9 mouse cellular contexts compared by ENCODE assay signal in genomic region chr14:120337731-120338462, GRCm38 (mm10).
DNase-seq lines count a peak whose midpoint lies in the region; ATAC-seq and TF ChIP-seq lines count a peak whose summit lies in the region.
"Had no signal": no experiment of that assay in that cellular context is flagged by ENCODE, and none has a peak within 500 bp of the region (broad histone marks: within the 10 kb centered on the region; RNA-seq: fewer than 3 reads in every experiment).

No protein-coding gene starts in this region.

- no peak overlapping the region for H3K4me3 ChIP-seq in heart, postnatal 0 days (ENCODE audit: low read depth, low read length)
- no peak overlapping the region for H3K4me3 ChIP-seq in midbrain, embryonic 11.5 days (ENCODE audit: low read depth, low read length)
- H3K4me3 ChIP-seq in midbrain, postnatal 0 days (ENCODE audit: low read depth, low read length): no peak overlapping the region
- H3K4me3 ChIP-seq in intestine, postnatal 0 days (ENCODE audit: low read depth, low read length): no peak overlapping the region
- no peak overlapping the region for H3K4me3 ChIP-seq in stomach, embryonic 16.5 days (replicated peaks; ENCODE audit: low read length)
- no peak overlapping the region for H3K4me3 ChIP-seq in midbrain, embryonic 15.5 days

- H3K9me3 ChIP-seq in heart, postnatal 0 days (replicated peaks; ENCODE audit: control insufficient read depth, low read length): no peaks in the 10 kb centered on the region
- no peaks in the 10 kb centered on the region for H3K9me3 ChIP-seq in midbrain, embryonic 11.5 days (ENCODE audit: control insufficient read depth, low read length)
- no peaks in the 10 kb centered on the region for H3K9me3 ChIP-seq in midbrain, postnatal 0 days (ENCODE audit: low read length)
- H3K9me3 ChIP-seq in intestine, postnatal 0 days (ENCODE audit: control insufficient read depth): no peaks in the 10 kb centered on the region
- no peaks in the 10 kb centered on the region for H3K9me3 ChIP-seq in stomach, embryonic 16.5 days (replicated peaks; ENCODE audit: control insufficient read depth, low read length)
- H3K9me3 ChIP-seq in midbrain, embryonic 15.5 days: no peaks in the 10 kb centered on the region

- peak overlapping the region; percentile 84 for H3K27ac ChIP-seq in heart, postnatal 0 days (ENCODE audit: low read depth)
- H3K27ac ChIP-seq in midbrain, embryonic 11.5 days (ENCODE audit: low read depth, low read length): no peak overlapping the region
- no peak overlapping the region for H3K27ac ChIP-seq in midbrain, postnatal 0 days (ENCODE audit: low read depth, low read length)
- peak overlapping the region; percentile 81 for H3K27ac ChIP-seq in intestine, postnatal 0 days (ENCODE audit: low read depth, low read length)
- H3K27ac ChIP-seq in stomach, embryonic 16.5 days (ENCODE audit: low read length): peak overlapping the region; percentile 83
- H3K27ac ChIP-seq in midbrain, embryonic 15.5 days: no peak overlapping the region

- H3K4me2 ChIP-seq in heart, postnatal 0 days (ENCODE audit: low read depth, low read length): no peak overlapping the region
- H3K4me2 ChIP-seq in midbrain, embryonic 11.5 days: no peak overlapping the region
- H3K4me2 ChIP-seq in midbrain, postnatal 0 days (ENCODE audit: low read depth, low read length, poor library complexity, severe bottlenecking): no peak overlapping the region
- H3K4me2 ChIP-seq in intestine, postnatal 0 days (replicated peaks; ENCODE audit: low read depth): peak overlapping the region; percentile 24; the same call in 1 of the 2 replicates
- 0 out of 2 replicates have a peak overlapping the region, but pooled peaks have one; percentile 3 for H3K4me2 ChIP-seq in stomach, embryonic 16.5 days (ENCODE audit: low read depth, low read length)
- no peak overlapping the region for H3K4me2 ChIP-seq in midbrain, embryonic 15.5 days

- DNase-seq in heart, postnatal 0 days (ENCODE audit: low spot score): no peak
- no peak for DNase-seq in heart, adult 8-10 months (ENCODE audit: low spot score)
- peak; percentile 81 for DNase-seq in midbrain, embryonic 11.5 days (ENCODE audit: low spot score, missing footprints)
- no peak for DNase-seq in midbrain, postnatal 0 days (ENCODE audit: low spot score)
- DNase-seq in adrenal gland, postnatal 14 days: no peak
- DNase-seq: midbrain, embryonic 14.5 days had no signal

- no peaks in the 10 kb centered on the region for H3K27me3 ChIP-seq in heart, postnatal 0 days (ENCODE audit: control insufficient read depth, insufficient read depth, low read length)
- no peaks in the 10 kb centered on the region for H3K27me3 ChIP-seq in midbrain, embryonic 11.5 days (ENCODE audit: control insufficient read depth, insufficient read depth, low read length)
- H3K27me3 ChIP-seq in midbrain, postnatal 0 days (ENCODE audit: insufficient read depth, low read length): no peaks in the 10 kb centered on the region
- no peaks in the 10 kb centered on the region for H3K27me3 ChIP-seq in intestine, postnatal 0 days (replicated peaks; ENCODE audit: control insufficient read depth, insufficient read depth, low read length)
- no peaks in the 10 kb centered on the region for H3K27me3 ChIP-seq in stomach, embryonic 16.5 days (ENCODE audit: control insufficient read depth, insufficient read depth, low read length)
- no peaks in the 10 kb centered on the region for H3K27me3 ChIP-seq in midbrain, embryonic 15.5 days (replicated peaks)

- no peak overlapping the region for H3K9ac ChIP-seq in heart, postnatal 0 days (replicated peaks; ENCODE audit: low read depth, low read length)
- H3K9ac ChIP-seq in midbrain, embryonic 11.5 days (ENCODE audit: low read length): no peak overlapping the region
- no peak overlapping the region for H3K9ac ChIP-seq in midbrain, postnatal 0 days (replicated peaks; ENCODE audit: low read length, poor library complexity, severe bottlenecking)
- H3K9ac ChIP-seq in intestine, postnatal 0 days (ENCODE audit: low read depth, low read length): no peak overlapping the region
- H3K9ac ChIP-seq in stomach, embryonic 16.5 days (ENCODE audit: low read length): 0 out of 2 replicates have a peak overlapping the region, but pooled peaks have one; percentile 35
- no peak overlapping the region for H3K9ac ChIP-seq in midbrain, embryonic 15.5 days

- WGBS in heart, postnatal 0 days: 61% methylated on average over 7 of the region's 7 CpGs
- 61% methylated on average over 7 of the region's 7 CpGs for WGBS in midbrain, embryonic 11.5 days
- 55% methylated on average over 7 of the region's 7 CpGs for WGBS in midbrain, postnatal 0 days
- 20% methylated on average over 7 of the region's 7 CpGs for WGBS in intestine, postnatal 0 days
- 34% methylated on average over 7 of the region's 7 CpGs for WGBS in stomach, embryonic 16.5 days
- 53% methylated on average over 7 of the region's 7 CpGs for WGBS in midbrain, embryonic 15.5 days

- no peak for TF ChIP-seq EP300 in heart, postnatal 0 days (IDR thresholded peaks at IDR 0.05; ENCODE audit: low read depth)

- ATAC-seq in heart, postnatal 0 days (ENCODE audit: insufficient read depth, low read depth): no peak
- no peak for ATAC-seq in midbrain, embryonic 11.5 days (ENCODE audit: low FRiP score)
- ATAC-seq in midbrain, postnatal 0 days (ENCODE audit: low FRiP score): no peak
- peak; percentile 84 for ATAC-seq in intestine, postnatal 0 days
- ATAC-seq in stomach, embryonic 16.5 days (ENCODE audit: insufficient read depth, low FRiP score): peak; percentile 80
- no peak for ATAC-seq in midbrain, embryonic 15.5 days (replicated peaks)

- 0 out of 2 replicates have a peak, but pooled peaks cover 7% of the 10 kb centered on the region for H3K36me3 ChIP-seq in heart, postnatal 0 days (replicated peaks; ENCODE audit: control insufficient read depth, insufficient read depth, low read length)
- H3K36me3 ChIP-seq in midbrain, embryonic 11.5 days (ENCODE audit: control insufficient read depth, insufficient read depth, low read length): no peaks in the 10 kb centered on the region
- H3K36me3 ChIP-seq in midbrain, postnatal 0 days (ENCODE audit: insufficient read depth, low read length): no peaks in the 10 kb centered on the region
- peaks cover 12% of the 10 kb centered on the region for H3K36me3 ChIP-seq in intestine, postnatal 0 days (ENCODE audit: control insufficient read depth, insufficient read depth)
- H3K36me3 ChIP-seq in stomach, embryonic 16.5 days (ENCODE audit: control insufficient read depth, insufficient read depth, low read length): no peaks in the 10 kb centered on the region
- no peaks in the 10 kb centered on the region for H3K36me3 ChIP-seq in midbrain, embryonic 15.5 days (replicated peaks)

- TF ChIP-seq CTCF in heart, postnatal 0 days (IDR thresholded peaks at IDR 0.05; ENCODE audit: low read depth): no peak
- TF ChIP-seq CTCF in midbrain, postnatal 0 days (IDR thresholded peaks at IDR 0.05): no peak
- TF ChIP-seq CTCF in intestine, postnatal 0 days (IDR thresholded peaks at IDR 0.05; ENCODE audit: low read depth): no peak

- peaks cover 57% of the 10 kb centered on the region for H3K4me1 ChIP-seq in heart, postnatal 0 days (ENCODE audit: control insufficient read depth, insufficient read depth)
- peaks cover 19% of the 10 kb centered on the region for H3K4me1 ChIP-seq in midbrain, embryonic 11.5 days (ENCODE audit: control insufficient read depth, insufficient read depth, low read length)
- H3K4me1 ChIP-seq in midbrain, postnatal 0 days (ENCODE audit: insufficient read depth, low read length): 0 out of 2 replicates have a peak, but pooled peaks cover 3% of the 10 kb centered on the region
- H3K4me1 ChIP-seq in intestine, postnatal 0 days (replicated peaks; ENCODE audit: control insufficient read depth, insufficient read depth, low read length): peaks cover 27% of the 10 kb centered on the region; the same call in 1 of the 2 replicates
- peaks cover 43% of the 10 kb centered on the region for H3K4me1 ChIP-seq in stomach, embryonic 16.5 days (ENCODE audit: control insufficient read depth, insufficient read depth, low read length)
- peaks cover 16% of the 10 kb centered on the region; the same call in 1 of the 2 replicates for H3K4me1 ChIP-seq in midbrain, embryonic 15.5 days

Comparison
In these comparisons a context has a peak if more than half of its experiments do, and no peak if none do; other contexts are left out.
1. ATAC-seq: peak in intestine, postnatal 0 days (single experiment) and stomach, embryonic 16.5 days (single experiment); none in heart, postnatal 0 days (single experiment), midbrain, embryonic 11.5 days (single experiment), midbrain, postnatal 0 days (single experiment) and midbrain, embryonic 15.5 days (single experiment).
2. H3K27ac ChIP-seq: peak in heart, postnatal 0 days (single experiment), intestine, postnatal 0 days (single experiment) and stomach, embryonic 16.5 days (single experiment); none in midbrain, embryonic 11.5 days (single experiment), midbrain, postnatal 0 days (single experiment) and midbrain, embryonic 15.5 days (single experiment).
3. H3K4me2 ChIP-seq: peak in intestine, postnatal 0 days (single experiment) and stomach, embryonic 16.5 days (single experiment); none in heart, postnatal 0 days (single experiment), midbrain, embryonic 11.5 days (single experiment), midbrain, postnatal 0 days (single experiment) and midbrain, embryonic 15.5 days (single experiment).